Mouse (Mus musculus): ENCODE measurements around the gene Clvs2. TPM values are rescaled to one million over a fixed set of nuclear protein-coding genes. Genes with fewer than 3 reads are reported as not detected.

The Clvs2 gene
- polyA plus RNA-seq, 1 experiment from 2014 or later, result 5.9 TPM

Other genes starting within 250 kb of the Clvs2 start
- not detected in 2 replicates for gene Sult3a2, start 161.9 kb upstream of the Clvs2 start, polyA plus RNA-seq (2016; fragmentation: Nextera tagmentation; extraction: Ambion mirVana)
- gene Sult3a1, start 233.0 kb upstream of the Clvs2 start, polyA plus RNA-seq (2016; fragmentation: Nextera tagmentation; extraction: Ambion mirVana), result not detected in 2 replicates